Mouse (Mus musculus) T-cell, adult 2 months (primary cell): ENCODE measurements around the gene Polh.

Experiments
- DNase-seq: peaks from one replicate; pipeline ENCODE4 v3.0.0; 2022; ENCODE audit warnings: low spot score

Gene Polh

GRCm38 (mm10) chr17:46168318-46168717 lies 34.1 kb downstream of the Polh start:
- no peak for DNase-seq

- DNase-seq = no peak
These were observed 35.4 kb downstream of the Polh start for GRCm38 (mm10) chr17:46167014-46167413.

- DNase-seq = no peak
These were observed 36.2 kb downstream of the Polh start for GRCm38 (mm10) chr17:46166270-46166669.

GRCm38 (mm10) chr17:46165460-46165859 lies 37.0 kb downstream of the Polh start:
- DNase-seq = no peak

- no peak for DNase-seq
These were observed 37.7 kb downstream of the Polh start for GRCm38 (mm10) chr17:46164791-46165190.

GRCm38 (mm10) chr17:46164301-46164700 lies 38.1 kb downstream of the Polh start:
- no peak for DNase-seq

GRCm38 (mm10) chr17:46162951-46163421 lies 39.5 kb downstream of the Polh start:
- peak; percentile 91 for DNase-seq

- no peak for DNase-seq
These were observed 39.9 kb downstream of the Polh start for GRCm38 (mm10) chr17:46162551-46162950.

GRCm38 (mm10) chr17:46161710-46162109 lies 40.7 kb downstream of the Polh start:
- DNase-seq = no peak

GRCm38 (mm10) chr17:46161179-46161578 lies 41.3 kb downstream of the Polh start:
- DNase-seq = peak; percentile 47

GRCm38 (mm10) chr17:46160686-46161085 lies 41.8 kb downstream of the Polh start, which contains the start of gene Gtpbp2:
TSS of gene Gtpbp2 (plus strand) at chr17:46161032.
- DNase-seq = peak; percentile 98

- peak; percentile 89 for DNase-seq
These were observed 42.3 kb downstream of the Polh start for GRCm38 (mm10) chr17:46160090-46160662.

- no peak for DNase-seq
These were observed 43.2 kb downstream of the Polh start for GRCm38 (mm10) chr17:46159236-46159635.

GRCm38 (mm10) chr17:46157131-46157530 lies 45.3 kb downstream of the Polh start:
- no peak for DNase-seq

- DNase-seq = no peak
These were observed 45.8 kb downstream of the Polh start for GRCm38 (mm10) chr17:46156680-46157079.

- DNase-seq = no peak
These were observed 48.1 kb downstream of the Polh start for GRCm38 (mm10) chr17:46154336-46154735.

GRCm38 (mm10) chr17:46152847-46153782 lies 49.3 kb downstream of the Polh start, which contains the start of gene Mad2l1bp:
TSS of gene Mad2l1bp (minus strand) at chr17:46153553.
- DNase-seq = peak; percentile 90

GRCm38 (mm10) chr17:46143578-46144423 lies 58.6 kb downstream of the Polh start, which contains the start of gene Rsph9:
TSS of gene Rsph9 (minus strand) at chr17:46144216.
- peak; percentile 73 for DNase-seq

- no peak for DNase-seq
These were observed 62.6 kb downstream of the Polh start for GRCm38 (mm10) chr17:46139872-46140271.

- no peak for DNase-seq
These were observed 63.7 kb downstream of the Polh start for GRCm38 (mm10) chr17:46138563-46139236.

GRCm38 (mm10) chr17:46132862-46133261 lies 69.6 kb downstream of the Polh start:
- DNase-seq = no peak
